Mouse (Mus musculus): ENCODE measurements around the gene Pde4dip.

GRCm38 (mm10) chr3:97802927-97803326 lies 85.6 kb downstream of the Pde4dip start:
- TF ChIP-seq CTCF (IDR thresholded peaks at IDR 0.05; ENCODE audit: borderline replicate concordance, control insufficient read depth, extremely low read depth, insufficient read depth, low read length, poor library complexity) (no peak), POLR2A (IDR thresholded peaks at IDR 0.05; ENCODE audit: control insufficient read depth, extremely low read depth, insufficient read depth, low read length, poor library complexity) (no peak)
